Mouse (Mus musculus): Measurements from ENCODE around the gene Olfr885. TPM values are rescaled to one million over a fixed set of nuclear protein-coding genes. Genes with fewer than 3 reads are reported as not detected.

The Olfr885 gene
- polyA plus RNA-seq (2016; fragmentation: Nextera tagmentation; extraction: Ambion mirVana): not detected in 2 replicates

DNA sequence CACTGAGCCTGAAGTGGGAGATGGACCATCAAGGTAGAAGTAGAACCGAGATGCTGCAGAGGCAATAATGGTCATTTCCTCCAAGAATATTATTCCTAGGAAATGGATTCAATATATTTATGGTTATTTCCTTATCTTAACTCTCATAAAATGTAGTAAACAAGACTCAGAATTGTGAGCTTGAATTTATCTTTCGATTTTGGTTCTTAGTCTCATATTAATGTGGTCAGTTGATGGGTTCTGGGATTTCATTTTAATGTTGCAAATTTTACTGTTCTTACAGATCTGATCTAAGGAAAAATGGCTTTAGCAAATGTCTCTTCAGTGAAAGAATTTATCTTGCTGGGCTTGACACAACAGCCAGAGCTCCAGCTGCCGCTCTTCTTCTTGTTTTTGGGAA lies at the start of gene Olfr885:
Gene Olfr885 (plus strand): TSS at position 301 of the 400 bp plus-strand sequence.
- WGBS: 90% methylated on average over 3 of the region's 3 CpGs
- Histone ChIP-seq H3K4me1 (no peaks in the 10 kb centered on the region), H3K27ac (no peak within 1 kb of the TSS), H3K27me3 (ENCODE audit: low read depth, poor library complexity, severe bottlenecking) (no peaks in the 10 kb centered on the region), H3K9me3 (replicated peaks) (no peaks in the 10 kb centered on the region), H3K36me3 (no peaks in the 10 kb centered on the region), H3K4me3 (no peak within 1 kb of the TSS)
- DNase-seq (ENCODE audit: low spot score): no peak

DNA sequence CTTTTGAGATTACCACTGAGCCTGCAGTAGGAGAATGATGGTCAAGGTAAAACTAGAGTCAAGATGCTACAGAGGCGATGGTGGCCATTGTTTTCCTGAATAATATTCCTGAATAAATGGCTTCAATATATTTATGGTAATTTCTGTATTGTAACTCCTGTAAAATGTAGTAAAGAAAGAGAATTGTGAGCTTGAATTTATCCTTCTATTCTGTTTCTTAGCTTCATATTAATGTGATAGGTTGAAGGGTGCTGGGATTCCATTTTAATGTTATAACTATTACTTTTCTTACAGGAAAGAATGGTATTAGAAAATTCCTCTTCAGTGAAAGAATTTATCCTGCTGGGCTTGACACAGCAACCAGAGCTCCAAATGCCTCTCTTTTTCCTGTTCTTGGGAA lies 35.6 kb upstream of the Olfr885 start, which contains the start of gene Olfr883:
Gene Olfr883 (plus strand): TSS at position 301 of the 400 bp plus-strand sequence.
- no peaks in the 10 kb centered on the region for H3K27me3 ChIP-seq (ENCODE audit: low read depth, poor library complexity, severe bottlenecking)
- whole genome bisulfite sequencing: 90% methylated on average over 1 of the region's 1 CpGs
- H3K36me3 ChIP-seq: no peaks in the 10 kb centered on the region
- no peak for DNase-seq (ENCODE audit: low spot score)
- H3K4me3 ChIP-seq: no peak within 1 kb of the TSS
- no peaks in the 10 kb centered on the region for H3K4me1 ChIP-seq
- no peaks in the 10 kb centered on the region for H3K9me3 ChIP-seq (replicated peaks)
- H3K27ac ChIP-seq: no peak within 1 kb of the TSS

DNA sequence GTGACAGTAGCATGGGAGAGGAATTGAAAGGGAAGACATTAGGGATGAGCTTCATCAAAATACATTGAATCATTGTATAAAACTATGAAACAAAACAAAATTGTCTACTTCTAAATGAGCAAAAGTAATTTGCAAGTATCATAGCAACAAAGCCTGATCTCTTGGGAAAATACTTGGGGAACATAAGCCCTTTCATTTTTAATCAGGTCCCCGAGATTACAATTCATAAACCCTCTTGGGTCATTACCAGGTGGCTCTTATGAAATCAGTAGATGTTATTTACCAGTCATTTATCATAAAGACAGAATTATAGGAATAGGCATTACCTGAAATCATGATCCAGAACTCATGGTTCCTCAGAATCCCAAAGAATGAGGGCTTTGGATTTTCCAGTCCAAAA lies 14.9 kb upstream of the Olfr885 start, which contains the start of gene Olfr884:
Gene Olfr884 (plus strand): TSS at position 301 of the 400 bp plus-strand sequence.
- Histone ChIP-seq H3K4me1 (no peaks in the 10 kb centered on the region), H3K36me3 (no peaks in the 10 kb centered on the region), H3K9me3 (replicated peaks) (no peaks in the 10 kb centered on the region), H3K4me3 (no peak within 1 kb of the TSS), H3K27ac (no peak within 1 kb of the TSS), H3K27me3 (ENCODE audit: low read depth, poor library complexity, severe bottlenecking) (no peaks in the 10 kb centered on the region)
- DNase-seq (ENCODE audit: low spot score): no peak
- WGBS: 76% methylated on average over 1 of the region's 1 CpGs

DNA sequence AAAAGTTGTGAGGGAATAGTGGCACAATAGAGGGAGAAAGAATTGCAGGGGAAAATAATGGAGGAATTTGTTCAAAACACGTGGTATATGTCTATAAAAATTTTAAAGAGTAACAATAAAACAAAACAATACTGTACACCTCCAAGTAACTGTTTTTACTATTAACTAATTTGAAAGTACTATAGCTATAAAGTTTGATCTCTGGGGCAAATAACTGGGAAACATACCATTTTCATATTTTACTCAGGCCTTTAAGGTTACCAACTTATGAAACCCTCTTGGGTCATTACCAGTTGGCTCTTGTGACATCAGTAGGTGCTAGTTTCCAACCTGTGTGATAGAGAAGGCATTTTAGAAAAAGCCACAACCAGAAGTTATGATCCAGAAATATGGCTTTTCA lies 22.6 kb downstream of the Olfr885 start, which contains the start of gene Olfr887:
Gene Olfr887 (plus strand): TSS at position 301 of the 400 bp plus-strand sequence.
- Histone ChIP-seq H3K27me3 (ENCODE audit: low read depth, poor library complexity, severe bottlenecking) (no peaks in the 10 kb centered on the region), H3K4me1 (no peaks in the 10 kb centered on the region), H3K4me3 (no peak within 1 kb of the TSS), H3K27ac (no peak within 1 kb of the TSS), H3K9me3 (replicated peaks) (no peaks in the 10 kb centered on the region), H3K36me3 (no peaks in the 10 kb centered on the region)
- WGBS: 94% methylated on average over 1 of the region's 1 CpGs
- no peak for DNase-seq (ENCODE audit: low spot score)

DNA sequence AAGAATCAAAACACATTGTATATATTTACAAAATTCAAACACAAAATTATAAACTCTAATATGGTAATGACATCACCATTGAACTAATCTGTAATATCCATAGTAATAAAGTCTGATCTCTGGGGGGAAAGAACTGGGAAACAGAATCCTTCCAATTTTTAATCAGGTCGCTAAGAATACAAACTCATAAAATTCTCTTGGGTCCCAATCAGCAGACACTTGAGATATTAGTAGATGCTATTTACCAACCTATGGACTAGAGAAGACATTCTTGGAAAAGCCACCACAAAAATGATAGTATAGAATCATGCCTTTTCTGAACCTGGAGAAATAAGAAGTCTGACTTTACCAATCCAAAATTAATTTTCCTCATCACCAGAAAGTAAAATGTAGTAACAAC lies 46.7 kb downstream of the Olfr885 start, which contains the start of gene Olfr888:
Gene Olfr888 (plus strand): TSS at position 301 of the 400 bp plus-strand sequence.
- H3K9me3 ChIP-seq (replicated peaks): no peaks in the 10 kb centered on the region
- no peak for DNase-seq (ENCODE audit: low spot score)
- no peaks in the 10 kb centered on the region for H3K27me3 ChIP-seq (ENCODE audit: low read depth, poor library complexity, severe bottlenecking)
- WGBS: 85% methylated on average over 1 of the region's 1 CpGs
- no peak within 1 kb of the TSS for H3K4me3 ChIP-seq
- no peak within 1 kb of the TSS for H3K27ac ChIP-seq
- no peaks in the 10 kb centered on the region for H3K4me1 ChIP-seq
- no peaks in the 10 kb centered on the region for H3K36me3 ChIP-seq

Other genes with a start within 250 kb of the Olfr885 start
- not detected in 2 replicates for gene Olfr877, start 207.1 kb upstream of the Olfr885 start, polyA plus RNA-seq (2016; fragmentation: Nextera tagmentation; extraction: Ambion mirVana)
- not detected in 2 replicates for gene Olfr145, start 164.6 kb upstream of the Olfr885 start, polyA plus RNA-seq (2016; fragmentation: Nextera tagmentation; extraction: Ambion mirVana)
- gene Olfr878, start 143.5 kb upstream of the Olfr885 start, polyA plus RNA-seq (2016; fragmentation: Nextera tagmentation; extraction: Ambion mirVana): not detected in 2 replicates
- not detected in 2 replicates for gene Olfr881, start 69.5 kb upstream of the Olfr885 start, polyA plus RNA-seq (2016; fragmentation: Nextera tagmentation; extraction: Ambion mirVana)
- not detected in 2 replicates for gene Olfr883, start 35.5 kb upstream of the Olfr885 start, polyA plus RNA-seq (2016; fragmentation: Nextera tagmentation; extraction: Ambion mirVana)
- gene Olfr884, start 14.8 kb upstream of the Olfr885 start, polyA plus RNA-seq (2016; fragmentation: Nextera tagmentation; extraction: Ambion mirVana): not detected in 2 replicates
- not detected in 2 replicates for gene Olfr887, start 22.8 kb downstream of the Olfr885 start, polyA plus RNA-seq (2016; fragmentation: Nextera tagmentation; extraction: Ambion mirVana)
- not detected in 2 replicates for gene Olfr888, start 46.8 kb downstream of the Olfr885 start, polyA plus RNA-seq (2016; fragmentation: Nextera tagmentation; extraction: Ambion mirVana)
- gene Olfr889, start 53.9 kb downstream of the Olfr885 start, polyA plus RNA-seq (2016; fragmentation: Nextera tagmentation; extraction: Ambion mirVana): 0.05 and 0.16 TPM in 2 replicates
- not detected in 2 replicates for gene Olfr890, start 81.2 kb downstream of the Olfr885 start, polyA plus RNA-seq (2016; fragmentation: Nextera tagmentation; extraction: Ambion mirVana)
- not detected in 2 replicates for gene Olfr891, start 119.5 kb downstream of the Olfr885 start, polyA plus RNA-seq (2016; fragmentation: Nextera tagmentation; extraction: Ambion mirVana)
- not detected in 2 replicates for gene Olfr893, start 147.0 kb downstream of the Olfr885 start, polyA plus RNA-seq (2016; fragmentation: Nextera tagmentation; extraction: Ambion mirVana)
- not detected in 2 replicates for gene Olfr894, start 156.7 kb downstream of the Olfr885 start, polyA plus RNA-seq (2016; fragmentation: Nextera tagmentation; extraction: Ambion mirVana)
- not detected in 2 replicates for gene Olfr143, start 191.5 kb downstream of the Olfr885 start, polyA plus RNA-seq (2016; fragmentation: Nextera tagmentation; extraction: Ambion mirVana)
- not detected in 2 replicates for gene Olfr895, start 206.5 kb downstream of the Olfr885 start, polyA plus RNA-seq (2016; fragmentation: Nextera tagmentation; extraction: Ambion mirVana)
- not detected in 2 replicates for gene Olfr896-ps1, start 229.8 kb downstream of the Olfr885 start, polyA plus RNA-seq (2016; fragmentation: Nextera tagmentation; extraction: Ambion mirVana)